Mouse (Mus musculus) activated CD4-positive, CD25-positive, alpha-beta regulatory T cell, adult 9 weeks (primary cell): ENCODE data around the gene U2surp. TPM values are rescaled to one million over a fixed set of nuclear protein-coding genes. Genes with fewer than 3 reads are reported as not detected.

Experiments used
- polyA plus RNA-seq: library from polyadenylated mRNA; unstranded; fragments of 100-300 nt; shearing (Covaris generic); gene quantifications from one replicate; pipeline ENCODE4 v1.2.1, GENCODE M21; 2017

The U2surp gene
- polyA plus RNA-seq = 179 TPM

GRCm38 (mm10) chr9:95511472-95512330 is at the start of gene U2surp:
U2surp (minus strand) TSS chr9:95511996.

DNA sequence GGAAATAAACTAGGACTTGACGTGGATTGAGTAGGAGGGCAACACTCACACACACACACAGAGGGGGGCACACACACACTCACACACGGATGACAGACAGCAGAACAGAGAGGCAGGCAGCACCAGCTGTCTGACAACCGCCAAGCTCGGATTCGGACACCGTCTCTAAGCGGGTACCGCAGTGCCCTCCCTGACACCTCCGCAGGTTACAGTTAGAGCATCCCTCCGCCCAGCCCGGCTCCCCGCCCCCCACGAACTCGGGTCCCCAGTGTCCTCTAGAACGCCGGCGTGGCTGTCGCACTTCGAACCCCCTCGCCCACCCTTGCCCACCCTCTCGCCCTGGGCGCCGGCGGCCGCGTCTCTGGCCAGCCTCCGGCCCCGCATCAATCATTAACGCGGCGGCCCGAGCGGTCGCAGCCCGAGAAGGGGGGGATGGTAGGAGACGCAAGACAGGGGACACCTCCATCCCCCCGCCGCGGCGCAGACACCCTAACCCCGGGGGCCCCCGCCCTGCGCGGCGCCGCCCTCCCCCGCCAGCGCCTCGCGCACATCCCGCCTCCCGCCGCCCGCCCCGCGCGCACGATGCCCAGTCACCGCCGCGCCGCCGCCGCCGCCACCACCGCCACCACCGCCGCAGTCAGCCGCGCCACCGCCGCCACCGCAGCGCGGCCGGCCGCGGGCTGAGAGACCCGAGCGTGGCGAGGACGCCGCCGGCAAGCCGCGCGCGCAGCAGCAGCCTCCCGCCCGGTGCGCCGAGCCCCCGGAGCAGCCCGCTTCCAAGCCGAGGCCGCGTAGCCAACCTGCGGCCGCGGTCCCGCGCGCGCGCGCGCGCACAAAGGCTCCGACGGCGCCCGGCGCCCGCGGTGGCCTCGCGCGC is 47.5 kb upstream of the U2surp start, which contains the start of gene Paqr9:
TSS of gene Paqr9 (plus strand) at position 599 of the 877 bp plus-strand sequence.

Other genes starting within 250 kb of the U2surp start
- gene Chst2, start 105.3 kb downstream of the U2surp start, polyA plus RNA-seq = 0.78 TPM
- gene Paqr9, start 47.7 kb upstream of the U2surp start, polyA plus RNA-seq = 0.04 TPM
- 0.06 TPM for gene Pcolce2, start 125.6 kb upstream of the U2surp start, polyA plus RNA-seq
- gene Trpc1, start 238.4 kb upstream of the U2surp start, polyA plus RNA-seq = 0.15 TPM